Mouse (Mus musculus): ENCODE measurements around the gene Chmp1a.

- TF ChIP-seq CTCF (IDR thresholded peaks at IDR 0.05; ENCODE audit: low read depth) (no peak), EP300 (optimal IDR thresholded peaks at IDR 0.05) (no peak)
Measured at GRCm38 (mm10) chr8:123199864-123200263, 12.7 kb downstream of the Chmp1a start.

Data from stomach, postnatal 0 days (tissue).